Mouse (Mus musculus) midbrain, embryonic 14.5 days (tissue): ENCODE results near the gene Htr2a. TPM values are rescaled to one million over a fixed set of nuclear protein-coding genes. Genes with fewer than 3 reads are reported as not detected.

Experiments used
- ATAC-seq: fragments of 200-750 bp; cut with Nextera tagmentation; 2 replicates; pipeline ENCODE4 v1.8.0; 2017; ENCODE audit warnings: moderate number of reproducible peaks, moderate library complexity; ENCODE audit not compliant: low FRiP score, low TSS enrichment
- DNase-seq: peaks from one replicate; pipeline ENCODE4 v3.0.0-alpha.2; 2015
- H3K27ac ChIP-seq: fragments of 300-500 bp; sonication (generic); replicated peaks from 2 replicates; pipeline ENCODE4 v1.5.1; 2014; ENCODE audit warnings: mild to moderate bottlenecking, low read depth, low read length, moderate library complexity
- H3K27me3 ChIP-seq: fragments of 300-500 bp; sonication (generic); 2 replicates; pipeline ENCODE4 v1.6.1; 2014; ENCODE audit warnings: low read length, control low read depth, mixed read lengths; ENCODE audit not compliant: control insufficient read depth, insufficient read depth
- H3K36me3 ChIP-seq: fragments of 300-500 bp; sonication (generic); 2 replicates; pipeline ENCODE4 v1.6.1; 2014; ENCODE audit warnings: low read length, control low read depth; ENCODE audit not compliant: control insufficient read depth, insufficient read depth
- H3K4me1 ChIP-seq: fragments of 300-500 bp; sonication (generic); 2 replicates; pipeline ENCODE4 v1.6.1; 2014; ENCODE audit warnings: mild to moderate bottlenecking, antibody characterized with exemption, low read length, control low read depth; ENCODE audit not compliant: control insufficient read depth, insufficient read depth
- H3K4me2 ChIP-seq: fragments of 300-500 bp; sonication (generic); 2 replicates; pipeline ENCODE4 v1.6.1; 2014; ENCODE audit warnings: mild to moderate bottlenecking, low read length, moderate library complexity
- H3K4me3 ChIP-seq: fragments of 300-500 bp; sonication (generic); replicated peaks from 2 replicates; pipeline ENCODE4 v1.5.1; 2014; ENCODE audit warnings: low read depth, low read length
- H3K9ac ChIP-seq: fragments of 300-500 bp; sonication (generic); replicated peaks from 2 replicates; pipeline ENCODE4 v1.6.1; 2014; ENCODE audit warnings: mild to moderate bottlenecking, low read length, moderate library complexity
- H3K9me3 ChIP-seq: fragments of 300-500 bp; sonication (generic); 2 replicates; pipeline ENCODE4 v1.6.1; 2016; ENCODE audit warnings: low read length, control low read depth, mixed read lengths; ENCODE audit not compliant: control insufficient read depth
- WGBS: fragments of 180-500 bp; shearing (Covaris S2); extraction: QIAGEN DNeasy Blood & Tissue Kit; methylation state at CpG from one replicate; pipeline ENCODE4 v1.1.7; 2014; 5-methylcytosine and 5-hydroxymethylcytosine counted together
- polyA plus RNA-seq: library from polyadenylated mRNA; unstranded; fragments of >200 nt; fragmentation: Nextera tagmentation; extraction: Ambion mirVana; gene quantifications from 2 replicates; pipeline ENCODE4 v1.2.1, GENCODE M21; 2014

Gene Htr2a
- polyA plus RNA-seq = 2.4 and 3.6 TPM in 2 replicates

GRCm38 (mm10) chr14:74640819-74641381, at the start of gene Htr2a:
Gene Htr2a, plus strand, starts transcription at chr14:74640840.
- peak; percentile 75 for DNase-seq
- no peak within 1 kb of the TSS; the same call in 1 of the 2 replicates for H3K27ac ChIP-seq
- WGBS = under 1% methylated on average over 20 of the region's 20 CpGs

DNA sequence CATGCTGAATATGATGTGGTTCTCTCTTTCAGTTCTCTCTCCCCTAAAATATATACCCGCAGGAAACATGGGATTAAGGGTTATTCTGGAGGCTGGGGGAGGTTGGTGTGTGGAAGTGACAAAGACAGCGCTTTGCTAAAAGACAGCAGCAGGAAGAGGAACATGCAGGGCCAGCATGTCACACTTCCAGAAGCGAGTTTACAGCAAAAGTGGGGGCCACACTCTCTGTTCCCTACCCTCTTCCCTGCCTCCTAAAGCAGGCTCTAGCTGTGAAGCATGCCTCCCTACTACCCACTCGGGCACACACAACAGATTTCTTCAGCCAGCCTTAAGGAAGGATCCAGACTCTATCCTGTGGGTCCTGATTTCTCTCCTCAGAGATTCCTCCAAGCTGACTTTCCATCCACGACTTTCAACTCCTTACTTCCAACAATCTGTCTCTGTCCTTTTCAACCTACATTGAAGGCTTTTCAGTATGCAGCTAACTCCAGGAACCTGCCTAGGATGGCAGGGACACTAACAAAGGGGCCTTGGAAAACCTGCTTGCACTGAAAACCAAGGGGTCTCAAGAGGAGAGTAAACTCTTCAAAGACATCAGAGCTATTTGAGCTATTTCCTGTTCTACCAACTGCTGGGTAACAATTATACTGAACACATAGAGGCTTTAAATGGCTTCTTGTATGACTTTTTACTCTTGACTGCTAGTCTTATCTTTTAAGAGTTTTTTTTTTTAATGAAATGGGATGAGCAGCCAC, 39.1 kb upstream of the Htr2a start:
- no peak overlapping the region for H3K4me3 ChIP-seq
- no peak for ATAC-seq
- 71% methylated on average over 5 of the region's 5 CpGs for WGBS

More at GRCm38 (mm10) chr14:74640819-74641381, at the start of gene Htr2a:
- Histone ChIP-seq H3K4me1 (no peaks in the 10 kb centered on the region), H3K27me3 (peaks cover 5% of the 10 kb centered on the region; the same call in 1 of the 2 replicates), H3K9me3 (no peaks in the 10 kb centered on the region), H3K4me2 (peak within 1 kb of the TSS; percentile 80), H3K9ac (peak within 1 kb of the TSS; percentile 41; the same call in 1 of the 2 replicates), H3K36me3 (no peaks in the 10 kb centered on the region), H3K4me3 (peak within 1 kb of the TSS; percentile 38)
- ATAC-seq = peak; percentile 56; the same call in 1 of the 2 replicates

GRCm38 (mm10) chr14:74602543-74602942, 38.1 kb upstream of the Htr2a start:
- ATAC-seq (0 out of 2 replicates have a peak, but pooled peaks have one; percentile 34), DNase-seq (peak; percentile 81)
- no peak overlapping the region for H3K27ac ChIP-seq
- H3K4me2 ChIP-seq = no peak overlapping the region
- no peaks in the 10 kb centered on the region for H3K4me1 ChIP-seq
- no peaks in the 10 kb centered on the region for H3K27me3 ChIP-seq
- H3K9me3 ChIP-seq = no peaks in the 10 kb centered on the region
- H3K36me3 ChIP-seq = no peaks in the 10 kb centered on the region
- no peak overlapping the region for H3K9ac ChIP-seq
- H3K4me3 ChIP-seq = no peak overlapping the region
- 62% methylated on average over 7 of the region's 7 CpGs for WGBS

More for the DNA sequence above, 39.1 kb upstream of the Htr2a start:
- DNase-seq = no peak
- Histone ChIP-seq H3K4me2 (no peak overlapping the region), H3K4me1 (no peaks in the 10 kb centered on the region), H3K27me3 (no peaks in the 10 kb centered on the region), H3K27ac (no peak overlapping the region), H3K9me3 (no peaks in the 10 kb centered on the region), H3K9ac (no peak overlapping the region), H3K36me3 (no peaks in the 10 kb centered on the region)

- H3K4me2 ChIP-seq = no peak overlapping the region
- H3K27me3 ChIP-seq = no peaks in the 10 kb centered on the region
- ATAC-seq (no peak), DNase-seq (no peak)
- no peaks in the 10 kb centered on the region for H3K9me3 ChIP-seq
- 91% methylated on average over 7 of the region's 7 CpGs for WGBS
- H3K27ac ChIP-seq = no peak overlapping the region
- no peak overlapping the region for H3K9ac ChIP-seq
- H3K4me1 ChIP-seq = no peaks in the 10 kb centered on the region
- H3K4me3 ChIP-seq = no peak overlapping the region
- no peaks in the 10 kb centered on the region for H3K36me3 ChIP-seq
Observed at GRCm38 (mm10) chr14:74603131-74603766, 37.4 kb upstream of the Htr2a start.

GRCm38 (mm10) chr14:74611326-74611725, 29.3 kb upstream of the Htr2a start:
- H3K27me3 ChIP-seq = no peaks in the 10 kb centered on the region
- no peak overlapping the region for H3K27ac ChIP-seq
- H3K4me2 ChIP-seq = no peak overlapping the region
- WGBS = 88% methylated on average over 8 of the region's 8 CpGs
- H3K4me1 ChIP-seq = no peaks in the 10 kb centered on the region
- no peaks in the 10 kb centered on the region for H3K9me3 ChIP-seq
- DNase-seq (no peak), ATAC-seq (no peak)
- no peaks in the 10 kb centered on the region for H3K36me3 ChIP-seq
- H3K9ac ChIP-seq = no peak overlapping the region
- H3K4me3 ChIP-seq = no peak overlapping the region

- Histone ChIP-seq H3K9ac (no peak overlapping the region), H3K27ac (no peak overlapping the region), H3K27me3 (no peaks in the 10 kb centered on the region), H3K9me3 (no peaks in the 10 kb centered on the region), H3K4me2 (no peak overlapping the region), H3K36me3 (no peaks in the 10 kb centered on the region), H3K4me1 (no peaks in the 10 kb centered on the region), H3K4me3 (no peak overlapping the region)
- 59% methylated on average over 4 of the region's 4 CpGs for WGBS
- no peak for DNase-seq
- ATAC-seq = no peak
Observed at GRCm38 (mm10) chr14:74618858-74619257, 21.8 kb upstream of the Htr2a start.

GRCm38 (mm10) chr14:74638071-74638470, 2.6 kb upstream of the Htr2a start:
- no peak overlapping the region for H3K9ac ChIP-seq
- no peak overlapping the region for H3K27ac ChIP-seq
- no peak overlapping the region for H3K4me3 ChIP-seq
- no peaks in the 10 kb centered on the region for H3K9me3 ChIP-seq
- 91% methylated on average over 4 of the region's 4 CpGs for WGBS
- H3K27me3 ChIP-seq = peaks cover 3% of the 10 kb centered on the region; the same call in 1 of the 2 replicates
- no peaks in the 10 kb centered on the region for H3K4me1 ChIP-seq
- H3K4me2 ChIP-seq = no peak overlapping the region
- H3K36me3 ChIP-seq = no peaks in the 10 kb centered on the region
- DNase-seq = no peak
- ATAC-seq = no peak

DNA sequence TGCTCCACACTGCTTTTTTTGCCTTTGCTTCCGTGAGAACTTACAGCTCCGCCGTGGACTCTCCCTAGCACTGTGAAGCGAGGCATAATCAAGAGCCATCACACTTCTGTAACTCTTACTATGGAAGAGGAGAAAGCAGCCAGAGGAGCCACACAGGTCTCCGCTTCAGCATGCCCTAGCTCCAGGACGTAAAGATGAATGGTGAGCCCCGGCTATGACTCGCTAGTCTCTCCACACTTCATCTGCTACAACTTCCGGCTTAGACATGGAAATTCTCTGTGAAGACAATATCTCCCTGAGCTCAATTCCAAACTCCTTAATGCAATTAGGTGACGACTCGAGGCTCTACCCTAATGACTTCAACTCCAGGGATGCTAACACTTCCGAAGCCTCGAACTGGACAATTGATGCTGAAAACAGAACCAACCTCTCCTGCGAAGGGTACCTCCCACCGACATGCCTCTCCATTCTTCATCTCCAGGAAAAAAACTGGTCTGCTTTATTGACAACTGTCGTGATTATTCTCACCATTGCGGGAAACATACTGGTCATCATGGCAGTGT, 1.1 kb downstream of the Htr2a start:
- peak overlapping the region; percentile 80 for H3K4me2 ChIP-seq
- no peaks in the 10 kb centered on the region for H3K9me3 ChIP-seq
- 10% methylated on average over 17 of the region's 17 CpGs for WGBS
- ATAC-seq (no peak), DNase-seq (peak; percentile 47)
- H3K9ac ChIP-seq = no peak overlapping the region
- H3K27me3 ChIP-seq = peaks cover 5% of the 10 kb centered on the region; the same call in 1 of the 2 replicates
- H3K27ac ChIP-seq = no peak overlapping the region
- H3K36me3 ChIP-seq = no peaks in the 10 kb centered on the region
- peak overlapping the region; percentile 38 for H3K4me3 ChIP-seq
- H3K4me1 ChIP-seq = no peaks in the 10 kb centered on the region
